Mouse (Mus musculus) cortical plate, adult 2 months (tissue): Measurements from ENCODE around the gene Fpgs. TPM values are rescaled to one million over a fixed set of nuclear protein-coding genes. Genes with fewer than 3 reads are reported as not detected.

Experiments
- H3K27ac ChIP-seq: fragments of 200-500 bp; 2 replicates; pipeline ENCODE4 v1.5.1; 2012; ENCODE audit warnings: low read length, control low read depth, inconsistent platforms; ENCODE audit not compliant: insufficient read depth
- H3K4me1 ChIP-seq: fragments of 200-500 bp; 2 replicates; pipeline ENCODE4 v1.6.1; 2011; ENCODE audit warnings: low read length; ENCODE audit not compliant: control insufficient read depth, insufficient read depth
- H3K4me3 ChIP-seq: fragments of 200-500 bp; 2 replicates; pipeline ENCODE4 v1.5.1; 2011; ENCODE audit warnings: mild to moderate bottlenecking, low read length, control low read depth; ENCODE audit not compliant: insufficient read depth
- CTCF ChIP-seq: fragments of 200-500 bp; IDR thresholded peaks from 2 replicates; pipeline ENCODE4 v1.5.1; 2011; ENCODE audit warnings: mild to moderate bottlenecking, control low read depth, low read length; ENCODE audit not compliant: insufficient read depth; ENCODE audit errors: extremely low read depth
- POLR2A ChIP-seq: fragments of 200-500 bp; IDR thresholded peaks from 2 replicates; pipeline ENCODE4 v1.6.1; 2011; ENCODE audit warnings: mild to moderate bottlenecking, low read length, control low read depth; ENCODE audit not compliant: insufficient read depth; ENCODE audit errors: extremely low read depth
- polyA plus RNA-seq: library from polyadenylated mRNA; depleted of rRNA; stranded (reverse); fragments of >200 nt; gene quantifications from 2 replicates; pipeline ENCODE4 v1.2.3, GENCODE M21; 2012

Gene Fpgs
- polyA plus RNA-seq, 1 experiment, result 16.4 TPM

- no peak for TF ChIP-seq CTCF
- TF ChIP-seq POLR2A, result no peak
- Histone ChIP-seq H3K4me1 (no peaks in the 10 kb centered on the region), H3K27ac (no peak overlapping the region), H3K4me3 (no peak overlapping the region)
Observed at GRCm38 (mm10) chr2:32673176-32673917, 30.6 kb downstream of the Fpgs start.

GRCm38 (mm10) chr2:32671907-32672595, 31.9 kb downstream of the Fpgs start:
- TF ChIP-seq CTCF, result no peak
- no peak for TF ChIP-seq POLR2A
- Histone ChIP-seq H3K27ac (no peak overlapping the region), H3K4me1 (no peaks in the 10 kb centered on the region), H3K4me3 (no peak overlapping the region)

- Histone ChIP-seq H3K27ac (no peak overlapping the region), H3K4me3 (no peak overlapping the region), H3K4me1 (no peaks in the 10 kb centered on the region)
- TF ChIP-seq CTCF (no peak), POLR2A (no peak)
Observed at GRCm38 (mm10) chr2:32671147-32671546, 32.8 kb downstream of the Fpgs start.

- no peak for TF ChIP-seq POLR2A
- TF ChIP-seq CTCF, result no peak
- no peaks in the 10 kb centered on the region for H3K4me1 ChIP-seq
Observed at GRCm38 (mm10) chr2:32669876-32670275, 34.1 kb downstream of the Fpgs start.

GRCm38 (mm10) chr2:32668176-32668575, 35.8 kb downstream of the Fpgs start:
- no peak overlapping the region for H3K27ac ChIP-seq
- TF ChIP-seq CTCF (no peak), POLR2A (no peak)
- H3K4me1 ChIP-seq, result no peaks in the 10 kb centered on the region

More at GRCm38 (mm10) chr2:32669876-32670275, 34.1 kb downstream of the Fpgs start:
- Histone ChIP-seq H3K4me3 (no peak overlapping the region), H3K27ac (no peak overlapping the region)

GRCm38 (mm10) chr2:32667775-32668174, 36.2 kb downstream of the Fpgs start:
- TF ChIP-seq CTCF, result no peak
- no peak for TF ChIP-seq POLR2A
- Histone ChIP-seq H3K27ac (no peak overlapping the region), H3K4me1 (no peaks in the 10 kb centered on the region), H3K4me3 (no peak overlapping the region)

More at GRCm38 (mm10) chr2:32668176-32668575, 35.8 kb downstream of the Fpgs start:
- H3K4me3 ChIP-seq, result no peak overlapping the region

GRCm38 (mm10) chr2:32665853-32666252, 38.1 kb downstream of the Fpgs start:
- no peak for TF ChIP-seq POLR2A
- no peak for TF ChIP-seq CTCF
- no peak overlapping the region for H3K27ac ChIP-seq
- H3K4me3 ChIP-seq, result no peak overlapping the region
- no peaks in the 10 kb centered on the region for H3K4me1 ChIP-seq

GRCm38 (mm10) chr2:32665345-32665744, 38.6 kb downstream of the Fpgs start:
- Histone ChIP-seq H3K4me3 (no peak overlapping the region), H3K4me1 (no peaks in the 10 kb centered on the region), H3K27ac (no peak overlapping the region)
- TF ChIP-seq CTCF (no peak), POLR2A (no peak)

GRCm38 (mm10) chr2:32662291-32662690, 41.7 kb downstream of the Fpgs start:
- Histone ChIP-seq H3K4me3 (no peak overlapping the region), H3K27ac (0 out of 2 replicates have a peak overlapping the region, but pooled peaks have one; percentile 42), H3K4me1 (no peaks in the 10 kb centered on the region)
- TF ChIP-seq POLR2A (no peak), CTCF (no peak)
